Mouse (Mus musculus) heart, embryonic 16.5 days (tissue): Measurements from ENCODE around the gene Glrx5. TPM values are rescaled to one million over a fixed set of nuclear protein-coding genes. Genes with fewer than 3 reads are reported as not detected.

Source experiments
- ATAC-seq: fragments of 200-750 bp; cut with Nextera tagmentation; replicated peaks from 2 replicates; pipeline ENCODE4 v1.8.0; 2017; ENCODE audit warnings: moderate number of reproducible peaks; ENCODE audit not compliant: insufficient read depth, low FRiP score; ENCODE audit errors: extremely low read depth
- H3K27ac ChIP-seq: fragments of 300-500 bp; sonication (generic); 2 replicates; pipeline ENCODE4 v1.5.1; 2014; ENCODE audit warnings: mild to moderate bottlenecking, low read length, control low read depth, moderate library complexity
- H3K27me3 ChIP-seq: fragments of 300-500 bp; sonication (generic); 2 replicates; pipeline ENCODE4 v1.6.1; 2014; ENCODE audit warnings: low read length, mixed read lengths; ENCODE audit not compliant: control insufficient read depth, insufficient read depth
- H3K36me3 ChIP-seq: fragments of 300-500 bp; sonication (generic); 2 replicates; pipeline ENCODE4 v1.6.1; 2014; ENCODE audit not compliant: control insufficient read depth, insufficient read depth
- H3K4me1 ChIP-seq: fragments of 300-500 bp; sonication (generic); 2 replicates; pipeline ENCODE4 v1.6.1; 2014; ENCODE audit warnings: low read length, mixed read lengths; ENCODE audit not compliant: control insufficient read depth, insufficient read depth
- H3K4me2 ChIP-seq: fragments of 300-500 bp; sonication (generic); 2 replicates; pipeline ENCODE4 v1.6.1; 2014; ENCODE audit warnings: low read depth, mild to moderate bottlenecking, control low read depth, low read length
- H3K4me3 ChIP-seq: fragments of 300-500 bp; sonication (generic); 2 replicates; pipeline ENCODE4 v1.5.1; 2014; ENCODE audit warnings: mild to moderate bottlenecking, control low read depth, low read length
- H3K9ac ChIP-seq: fragments of 300-500 bp; sonication (generic); 2 replicates; pipeline ENCODE4 v1.6.1; 2014; ENCODE audit warnings: low read length, control low read depth
- H3K9me3 ChIP-seq: fragments of 300-500 bp; sonication (generic); replicated peaks from 2 replicates; pipeline ENCODE4 v1.6.1; 2016; ENCODE audit warnings: low read length; ENCODE audit not compliant: control insufficient read depth
- whole genome bisulfite sequencing: fragments of 180-500 bp; shearing (Covaris S2); extraction: QIAGEN DNeasy Blood & Tissue Kit; methylation state at CpG from one replicate; pipeline ENCODE4 v1.1.7; 2014; 5-methylcytosine and 5-hydroxymethylcytosine counted together
- polyA plus RNA-seq: library from polyadenylated mRNA; unstranded; fragments of >200 nt; fragmentation: Nextera tagmentation; extraction: Ambion mirVana; gene quantifications from 2 replicates; pipeline ENCODE4 v1.2.1, GENCODE M21; 2015

Gene Glrx5
- polyA plus RNA-seq, 1 experiment from 2014 or later = 173 TPM

DNA sequence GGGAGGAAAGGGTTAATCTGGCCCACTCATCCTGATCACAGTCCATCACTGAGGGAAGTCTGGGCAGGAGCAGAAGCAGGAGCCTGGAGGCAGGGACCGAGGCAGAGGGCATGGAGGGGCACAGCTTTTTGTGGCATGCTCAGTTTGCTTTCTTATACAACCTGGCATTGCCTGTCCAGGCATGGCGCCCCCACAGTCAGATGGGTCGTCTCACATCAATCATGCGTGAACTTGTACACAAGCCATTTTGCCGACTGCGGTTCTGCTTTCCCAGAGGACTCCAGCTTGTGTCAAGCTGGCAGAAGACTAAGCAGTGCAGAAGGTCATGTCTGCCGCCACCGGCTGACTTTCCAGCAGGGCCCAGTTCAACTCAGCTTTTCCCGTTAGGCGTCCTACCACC lies 34.0 kb downstream of the Glrx5 start:
- Histone ChIP-seq H3K4me1 (no peaks in the 10 kb centered on the region), H3K9me3 (peaks cover 4% of the 10 kb centered on the region; the same call in 1 of the 2 replicates), H3K36me3 (no peaks in the 10 kb centered on the region), H3K27ac (no peak overlapping the region), H3K4me2 (no peak overlapping the region), H3K4me3 (no peak overlapping the region), H3K9ac (no peak overlapping the region), H3K27me3 (no peaks in the 10 kb centered on the region)
- no peak for ATAC-seq
- 80% methylated on average over 10 of the region's 10 CpGs for WGBS

- Histone ChIP-seq H3K4me2 (no peak overlapping the region), H3K36me3 (no peaks in the 10 kb centered on the region), H3K27me3 (no peaks in the 10 kb centered on the region), H3K4me3 (no peak overlapping the region), H3K4me1 (no peaks in the 10 kb centered on the region), H3K27ac (no peak overlapping the region), H3K9ac (no peak overlapping the region), H3K9me3 (peaks cover 4% of the 10 kb centered on the region; the same call in 1 of the 2 replicates)
- WGBS = 59% methylated on average over 5 of the region's 5 CpGs
- ATAC-seq = no peak
Measured at GRCm38 (mm10) chr12:105068911-105069310, 36.4 kb downstream of the Glrx5 start.

DNA sequence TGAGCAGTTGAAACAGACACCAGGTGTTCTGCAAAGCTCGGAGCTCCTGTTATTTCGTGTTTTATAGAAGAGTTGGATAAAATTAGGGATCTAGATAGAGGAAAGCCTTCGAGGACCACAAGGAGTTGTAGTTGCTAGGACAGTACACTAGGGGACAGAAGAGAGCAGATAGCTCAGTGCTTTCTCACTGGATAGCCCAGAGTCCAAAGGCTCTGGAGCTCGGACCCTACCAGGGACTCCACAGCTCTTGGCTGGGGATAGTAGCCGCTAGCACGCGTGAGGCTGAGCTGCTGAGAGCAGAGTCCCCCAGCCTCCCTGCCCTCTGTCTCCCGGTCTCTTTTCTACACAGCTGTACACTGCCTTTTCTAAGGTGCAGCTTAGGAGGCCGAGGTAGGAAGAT lies 41.2 kb downstream of the Glrx5 start:
- Histone ChIP-seq H3K36me3 (no peaks in the 10 kb centered on the region), H3K9me3 (no peaks in the 10 kb centered on the region), H3K4me2 (no peak overlapping the region), H3K4me1 (no peaks in the 10 kb centered on the region), H3K9ac (no peak overlapping the region), H3K27ac (no peak overlapping the region), H3K4me3 (no peak overlapping the region), H3K27me3 (no peaks in the 10 kb centered on the region)
- whole genome bisulfite sequencing = 33% methylated on average over 9 of the region's 9 CpGs
- 0 out of 2 replicates have a peak, but pooled peaks have one; percentile 18 for ATAC-seq

DNA sequence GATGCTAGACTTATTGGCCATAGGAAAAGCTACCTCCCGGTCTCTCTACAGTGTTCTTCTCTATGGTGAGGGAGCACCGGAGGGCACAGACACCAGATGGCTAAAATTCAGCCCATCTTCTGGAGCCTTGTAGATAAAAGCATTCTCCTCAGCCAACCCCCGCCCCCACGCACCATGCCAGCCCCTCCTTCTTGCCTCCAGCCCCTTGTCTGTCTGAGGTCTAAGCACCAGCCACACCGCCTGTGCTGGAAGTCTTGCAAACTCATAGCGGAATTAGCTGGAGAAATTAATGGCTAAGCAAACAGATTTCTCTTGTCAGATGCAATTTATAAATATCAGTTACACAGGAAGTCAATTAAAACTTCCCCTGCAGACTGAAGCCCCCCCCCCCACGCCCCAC lies 43.0 kb downstream of the Glrx5 start:
- 56% methylated on average over 7 of the region's 7 CpGs for WGBS
- H3K4me1 ChIP-seq = no peaks in the 10 kb centered on the region
- H3K4me3 ChIP-seq = no peak overlapping the region
- H3K36me3 ChIP-seq = no peaks in the 10 kb centered on the region
- H3K9ac ChIP-seq = no peak overlapping the region
- no peak overlapping the region for H3K27ac ChIP-seq
- H3K4me2 ChIP-seq = no peak overlapping the region
- no peaks in the 10 kb centered on the region for H3K27me3 ChIP-seq
- no peaks in the 10 kb centered on the region for H3K9me3 ChIP-seq
- no peak for ATAC-seq

DNA sequence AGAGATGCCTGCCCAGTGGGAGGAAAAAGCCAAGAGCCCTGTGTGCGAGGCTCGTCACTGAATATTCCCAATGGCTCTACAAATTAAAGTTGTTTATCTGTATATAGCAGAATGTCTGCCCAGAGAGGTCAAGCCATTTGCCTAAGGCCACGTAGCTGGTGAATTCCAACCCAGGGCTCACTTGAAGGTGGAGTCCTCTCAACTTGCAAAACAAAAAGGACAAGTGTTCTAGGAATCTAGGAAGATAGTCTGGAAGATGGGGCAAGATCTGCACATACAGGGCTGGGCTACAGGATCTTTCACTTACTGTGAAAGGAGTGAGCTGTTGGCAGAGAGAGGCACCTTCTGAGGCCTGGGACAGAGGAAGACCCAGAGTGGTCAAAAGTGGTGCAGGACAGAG lies 44.0 kb downstream of the Glrx5 start:
- no peak overlapping the region for H3K27ac ChIP-seq
- WGBS = 76% methylated on average over 3 of the region's 3 CpGs

DNA sequence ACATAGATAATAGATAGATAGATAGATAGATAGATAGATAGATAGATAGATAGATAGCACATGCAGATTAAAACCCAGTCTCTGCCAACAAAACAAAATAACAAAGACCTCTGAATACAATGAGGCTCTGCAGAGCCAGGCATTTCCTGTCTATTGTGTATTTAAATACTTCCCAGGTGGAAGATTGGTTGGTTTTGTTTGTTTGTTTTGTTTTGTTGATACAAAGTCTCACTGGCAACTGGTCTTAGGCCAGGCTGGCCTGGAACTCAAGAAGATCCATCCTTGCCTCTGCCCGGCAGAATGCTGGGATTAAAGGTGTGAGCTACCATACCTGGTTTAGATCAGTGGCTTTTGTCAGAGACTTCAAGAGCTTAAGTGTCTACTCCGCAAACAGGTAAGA lies 44.7 kb downstream of the Glrx5 start:
- H3K4me2 ChIP-seq = no peak overlapping the region
- 75% methylated on average over 2 of the region's 2 CpGs for WGBS
- H3K27me3 ChIP-seq = no peaks in the 10 kb centered on the region
- ATAC-seq = no peak
- H3K36me3 ChIP-seq = no peaks in the 10 kb centered on the region
- H3K9me3 ChIP-seq = 0 out of 2 replicates have a peak, but pooled peaks cover 2% of the 10 kb centered on the region
- H3K4me3 ChIP-seq = no peak overlapping the region
- no peaks in the 10 kb centered on the region for H3K4me1 ChIP-seq
- no peak overlapping the region for H3K9ac ChIP-seq
- H3K27ac ChIP-seq = no peak overlapping the region

More for the DNA sequence above, 44.0 kb downstream of the Glrx5 start:
- no peaks in the 10 kb centered on the region for H3K27me3 ChIP-seq
- 0 out of 2 replicates have a peak, but pooled peaks cover 2% of the 10 kb centered on the region for H3K9me3 ChIP-seq
- no peaks in the 10 kb centered on the region for H3K4me1 ChIP-seq
- no peak for ATAC-seq
- H3K9ac ChIP-seq = no peak overlapping the region
- no peaks in the 10 kb centered on the region for H3K36me3 ChIP-seq
- H3K4me2 ChIP-seq = no peak overlapping the region
- H3K4me3 ChIP-seq = no peak overlapping the region

- H3K36me3 ChIP-seq = no peaks in the 10 kb centered on the region
- no peak overlapping the region for H3K9ac ChIP-seq
- WGBS = 36% methylated on average over 5 of the region's 5 CpGs
- H3K4me3 ChIP-seq = no peak overlapping the region
- H3K4me2 ChIP-seq = no peak overlapping the region
- no peaks in the 10 kb centered on the region for H3K4me1 ChIP-seq
- no peak for ATAC-seq
- H3K27me3 ChIP-seq = no peaks in the 10 kb centered on the region
- H3K27ac ChIP-seq = no peak overlapping the region
- 0 out of 2 replicates have a peak, but pooled peaks cover 2% of the 10 kb centered on the region for H3K9me3 ChIP-seq
Measured at GRCm38 (mm10) chr12:105084171-105084570, 51.7 kb downstream of the Glrx5 start.

- ATAC-seq = no peak
- Histone ChIP-seq H3K27me3 (no peaks in the 10 kb centered on the region), H3K4me2 (no peak overlapping the region), H3K4me1 (no peaks in the 10 kb centered on the region), H3K36me3 (no peaks in the 10 kb centered on the region), H3K9me3 (0 out of 2 replicates have a peak, but pooled peaks cover 2% of the 10 kb centered on the region), H3K27ac (no peak overlapping the region), H3K4me3 (no peak overlapping the region), H3K9ac (no peak overlapping the region)
- 80% methylated on average over 6 of the region's 6 CpGs for WGBS
Measured at GRCm38 (mm10) chr12:105084816-105085215, 52.3 kb downstream of the Glrx5 start.

DNA sequence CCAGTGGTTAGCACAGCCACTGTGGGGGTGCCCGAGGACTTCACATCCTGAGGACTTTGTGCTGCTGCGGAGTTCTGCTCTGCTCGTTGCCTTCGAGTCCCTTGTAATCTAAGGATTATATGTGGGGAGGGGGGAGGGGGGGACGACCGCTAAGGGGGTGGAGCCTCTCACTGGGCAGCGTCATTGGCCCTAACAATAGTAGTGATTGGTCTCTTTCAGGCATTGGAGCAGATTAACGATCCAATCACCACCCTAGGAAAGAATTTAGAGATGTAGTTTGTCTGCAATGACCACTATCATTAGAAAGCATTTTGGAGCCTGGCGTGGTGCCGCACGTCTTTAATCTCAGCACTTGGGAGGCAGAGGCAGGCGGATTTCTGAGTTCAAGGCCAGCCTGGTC lies 52.8 kb downstream of the Glrx5 start:
- 0 out of 2 replicates have a peak, but pooled peaks cover 2% of the 10 kb centered on the region for H3K9me3 ChIP-seq
- WGBS = 77% methylated on average over 12 of the region's 12 CpGs
- H3K4me1 ChIP-seq = no peaks in the 10 kb centered on the region
- H3K4me3 ChIP-seq = no peak overlapping the region
- no peak overlapping the region for H3K4me2 ChIP-seq
- H3K36me3 ChIP-seq = no peaks in the 10 kb centered on the region
- H3K27me3 ChIP-seq = no peaks in the 10 kb centered on the region
- no peak overlapping the region for H3K9ac ChIP-seq
- no peak for ATAC-seq
- H3K27ac ChIP-seq = no peak overlapping the region
